Mouse (Mus musculus): ENCODE measurements around the gene Actl7a.

Gene Actl7a

GRCm38 (mm10) chr4:56743363-56744195, at the start of gene Actl7a:
TSS of gene Actl7a (plus strand) at chr4:56743413.
- no peak for DNase-seq

- DNase-seq, result no peak
Measured at GRCm38 (mm10) chr4:56696401-56696800, 46.8 kb upstream of the Actl7a start.

GRCm38 (mm10) chr4:56698671-56699070, 44.5 kb upstream of the Actl7a start:
- DNase-seq, result no peak

- no peak for DNase-seq
Measured at GRCm38 (mm10) chr4:56702234-56702633, 41.0 kb upstream of the Actl7a start.

GRCm38 (mm10) chr4:56713155-56713554, 30.1 kb upstream of the Actl7a start:
- DNase-seq, result no peak

- no peak for DNase-seq
Measured at GRCm38 (mm10) chr4:56716801-56717200, 26.4 kb upstream of the Actl7a start.

- no peak for DNase-seq
Measured at GRCm38 (mm10) chr4:56717932-56718331, 25.3 kb upstream of the Actl7a start.

- DNase-seq, result no peak
Measured at GRCm38 (mm10) chr4:56718573-56719442, 24.4 kb upstream of the Actl7a start.

GRCm38 (mm10) chr4:56719456-56719855, 23.8 kb upstream of the Actl7a start:
- no peak for DNase-seq

GRCm38 (mm10) chr4:56720403-56720802, 22.8 kb upstream of the Actl7a start:
- no peak for DNase-seq

- DNase-seq, result peak; percentile 6
Measured at GRCm38 (mm10) chr4:56721469-56721868, 21.7 kb upstream of the Actl7a start.

GRCm38 (mm10) chr4:56722346-56722745, 20.9 kb upstream of the Actl7a start:
- no peak for DNase-seq

- no peak for DNase-seq
Measured at GRCm38 (mm10) chr4:56723237-56723636, 20.0 kb upstream of the Actl7a start.

GRCm38 (mm10) chr4:56725839-56726238, 17.4 kb upstream of the Actl7a start:
- peak; percentile 31 for DNase-seq

GRCm38 (mm10) chr4:56740020-56740485, 3.2 kb upstream of the Actl7a start, which contains the start of gene Gm26657:
TSS of gene Gm26657 (plus strand) at chr4:56740070.
- DNase-seq, result no peak

- no peak for DNase-seq
Measured at GRCm38 (mm10) chr4:56740611-56741010, 2.6 kb upstream of the Actl7a start.

- no peak for DNase-seq
Measured at GRCm38 (mm10) chr4:56741041-56741493, 2.1 kb upstream of the Actl7a start, which contains the start of gene Actl7b. TSS of gene Actl7b (minus strand) at chr4:56741443.

GRCm38 (mm10) chr4:56742698-56743097, 515 bp upstream of the Actl7a start:
- DNase-seq, result no peak

- no peak for DNase-seq
Measured at GRCm38 (mm10) chr4:56746345-56746744, 3.1 kb downstream of the Actl7a start.

- no peak for DNase-seq
Measured at GRCm38 (mm10) chr4:56747456-56747855, 4.2 kb downstream of the Actl7a start.

GRCm38 (mm10) chr4:56756021-56756420, 12.8 kb downstream of the Actl7a start:
- DNase-seq, result no peak

GRCm38 (mm10) chr4:56756966-56757600, 13.9 kb downstream of the Actl7a start:
- DNase-seq, result no peak

GRCm38 (mm10) chr4:56757693-56758092, 14.5 kb downstream of the Actl7a start:
- DNase-seq, result no peak
